Mouse (Mus musculus): ENCODE results near the gene Gm14403.

GRCm38 (mm10) chr2:177535876-177536275 is 37.9 kb downstream of the Gm14403 start:
- no peak for TF ChIP-seq CTCF (IDR thresholded peaks at IDR 0.05; ENCODE audit: control insufficient read depth, insufficient read depth, insufficient replicate concordance, low read depth, low read length)
- TF ChIP-seq POLR2A (IDR thresholded peaks at IDR 0.05; ENCODE audit: control insufficient read depth, low read depth, low read length): no peak
